Mouse (Mus musculus) testis, adult 2 months (tissue): ENCODE measurements around the gene Qk.

Experiments used
- CTCF ChIP-seq: fragments of 200-500 bp; IDR thresholded peaks from 2 replicates; pipeline ENCODE4 v1.5.1; 2012; ENCODE audit warnings: low read depth, mild to moderate bottlenecking, inconsistent platforms, low read length, moderate library complexity; ENCODE audit not compliant: control insufficient read depth, insufficient read depth, insufficient replicate concordance
- POLR2A ChIP-seq: fragments of 200-500 bp; IDR thresholded peaks from 2 replicates; pipeline ENCODE4 v1.6.1; 2012; ENCODE audit warnings: low read depth, mild to moderate bottlenecking, inconsistent platforms, low read length, moderate library complexity; ENCODE audit not compliant: control insufficient read depth

DNA sequence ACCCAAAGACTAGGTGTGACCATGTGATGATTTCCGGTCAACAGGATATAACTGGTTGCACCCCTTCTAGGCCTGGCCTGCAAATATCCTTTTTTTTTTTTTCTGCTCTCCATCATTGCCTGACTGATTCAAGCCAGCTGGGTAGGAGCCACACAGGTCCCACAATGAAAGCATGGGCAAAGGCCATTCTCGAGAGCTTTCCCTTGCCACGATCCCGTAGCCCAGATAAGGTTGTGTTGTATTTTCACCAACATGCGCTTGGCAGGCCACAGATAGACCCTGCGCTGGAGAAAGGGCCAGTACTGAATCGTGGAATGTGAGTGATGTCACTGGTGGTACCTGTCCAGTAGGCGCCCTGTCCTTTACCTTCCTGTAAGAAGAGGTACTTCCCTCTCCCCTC, 13.7 kb upstream of the Qk start:
- TF ChIP-seq POLR2A (no peak), CTCF (no peak)
